Mouse (Mus musculus): Measurements from ENCODE around the gene Psmd9. TPM values are rescaled to one million over a fixed set of nuclear protein-coding genes. Genes with fewer than 3 reads are reported as not detected.

Gene Psmd9
- polyA plus RNA-seq, 1 experiment: 36.3 TPM

DNA sequence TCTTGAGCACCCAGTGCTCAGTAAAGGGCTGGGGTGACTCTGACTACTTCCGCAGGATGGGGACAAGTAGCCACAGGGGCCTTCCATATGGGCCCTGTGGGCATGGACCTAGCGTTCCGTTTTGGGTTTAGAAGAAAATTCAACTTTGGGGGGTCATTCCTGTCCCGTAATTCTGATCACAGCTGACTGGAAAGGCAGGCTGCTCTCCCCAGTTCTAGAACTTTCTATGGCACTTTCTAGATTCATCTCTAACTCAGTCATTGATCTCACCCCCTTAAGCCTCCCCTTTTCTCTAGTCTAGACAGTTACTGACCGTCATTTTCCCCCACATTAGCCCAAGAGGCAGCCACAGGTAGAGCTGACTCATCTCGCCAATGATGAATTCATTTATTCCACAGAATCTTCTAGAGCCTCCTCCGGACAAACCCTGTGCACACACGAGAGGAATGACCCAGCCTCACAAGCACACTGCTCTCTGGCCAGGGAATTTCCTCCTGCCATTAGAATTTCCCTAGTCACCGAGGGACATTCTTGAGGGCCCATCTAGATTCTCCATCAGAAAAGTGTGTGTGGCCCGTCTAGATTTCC lies 39.9 kb upstream of the Psmd9 start:
- TF ChIP-seq POLR2A (IDR thresholded peaks at IDR 0.05; ENCODE audit: control insufficient read depth, low read depth, low read length) (no peak), CTCF (IDR thresholded peaks at IDR 0.05; ENCODE audit: control insufficient read depth, insufficient read depth, insufficient replicate concordance, low read depth, low read length) (no peak)
- Histone ChIP-seq H3K36me3 (ENCODE audit: control insufficient read depth, insufficient read depth, low read length) (no peaks in the 10 kb centered on the region), H3K4me1 (ENCODE audit: control insufficient read depth, insufficient read depth, low read length) (peaks cover 13% of the 10 kb centered on the region), H3K4me3 (ENCODE audit: control insufficient read depth, low read depth, low read length) (no peak overlapping the region), H3K27me3 (ENCODE audit: control insufficient read depth, insufficient read depth, low read length) (no peaks in the 10 kb centered on the region), H3K27ac (ENCODE audit: control insufficient read depth, insufficient read depth, low read depth, low read length) (no peak overlapping the region)

DNA sequence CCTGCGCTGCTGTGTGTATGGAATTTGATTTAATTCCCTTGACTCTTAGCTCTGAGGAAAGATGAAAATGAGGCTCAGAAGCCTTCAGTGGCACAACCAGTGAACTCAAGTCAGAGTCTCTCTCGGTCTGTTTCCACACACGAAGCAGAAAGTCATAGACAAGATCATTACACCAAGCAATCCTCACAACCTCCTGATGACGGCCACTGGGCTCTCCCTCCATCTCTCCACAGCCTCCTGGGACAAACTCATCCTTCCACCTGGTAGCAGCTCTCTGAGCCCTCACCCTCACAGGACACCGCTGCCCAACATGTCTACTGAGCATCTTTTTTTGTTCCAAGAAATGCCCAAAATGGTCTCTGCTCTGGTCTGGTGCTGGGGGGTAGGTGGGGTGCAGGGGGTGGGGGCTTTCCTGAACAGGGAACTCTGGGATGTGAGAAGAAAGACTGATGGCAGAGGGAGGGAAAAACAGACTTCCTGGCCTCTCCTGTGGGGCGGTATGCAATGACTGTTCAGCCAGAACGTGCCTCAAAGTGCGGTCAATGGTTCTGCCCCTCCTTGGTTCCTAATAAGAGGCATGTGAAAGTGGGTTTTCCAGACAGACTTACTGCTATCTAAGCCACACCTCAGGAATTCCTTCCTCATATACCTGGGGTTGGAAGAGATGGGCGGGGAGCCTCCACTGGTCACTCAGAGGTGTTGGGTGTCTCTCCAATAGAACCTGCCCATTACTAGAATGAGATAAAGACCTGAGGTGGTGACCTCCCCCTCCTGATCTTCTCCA lies 39.0 kb upstream of the Psmd9 start:
- TF ChIP-seq POLR2A (IDR thresholded peaks at IDR 0.05; ENCODE audit: control insufficient read depth, low read depth, low read length): no peak
- no peaks in the 10 kb centered on the region for H3K27me3 ChIP-seq (ENCODE audit: control insufficient read depth, insufficient read depth, low read length)
- H3K27ac ChIP-seq (ENCODE audit: control insufficient read depth, insufficient read depth, low read depth, low read length): no peak overlapping the region
- no peaks in the 10 kb centered on the region for H3K36me3 ChIP-seq (ENCODE audit: control insufficient read depth, insufficient read depth, low read length)
- no peak overlapping the region for H3K4me3 ChIP-seq (ENCODE audit: control insufficient read depth, low read depth, low read length)
- H3K4me1 ChIP-seq (ENCODE audit: control insufficient read depth, insufficient read depth, low read length): peaks cover 19% of the 10 kb centered on the region

DNA sequence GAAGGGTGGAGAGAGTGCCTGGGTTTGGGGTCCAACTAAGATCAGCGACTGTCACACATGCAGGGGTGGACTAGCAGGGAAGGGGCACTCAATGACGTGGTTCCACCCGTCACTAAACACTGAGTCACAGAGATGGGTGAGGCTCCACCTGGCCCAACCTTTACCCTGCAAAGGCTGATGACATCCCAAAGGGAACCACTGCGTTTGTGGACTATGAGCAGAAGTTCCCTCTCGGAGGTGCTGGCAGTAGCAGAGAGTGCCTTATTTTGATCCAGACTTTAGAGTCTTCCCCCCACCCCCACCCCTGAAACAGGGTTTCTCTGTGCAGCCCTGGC lies 38.4 kb upstream of the Psmd9 start:
- H3K4me3 ChIP-seq (ENCODE audit: control insufficient read depth, low read depth, low read length): no peak overlapping the region
- H3K4me1 ChIP-seq (ENCODE audit: control insufficient read depth, insufficient read depth, low read length): peaks cover 24% of the 10 kb centered on the region
- H3K27ac ChIP-seq (ENCODE audit: control insufficient read depth, insufficient read depth, low read depth, low read length): no peak overlapping the region
- H3K36me3 ChIP-seq (ENCODE audit: control insufficient read depth, insufficient read depth, low read length): no peaks in the 10 kb centered on the region
- no peaks in the 10 kb centered on the region for H3K27me3 ChIP-seq (ENCODE audit: control insufficient read depth, insufficient read depth, low read length)
- TF ChIP-seq POLR2A (IDR thresholded peaks at IDR 0.05; ENCODE audit: control insufficient read depth, low read depth, low read length): no peak
- TF ChIP-seq CTCF (IDR thresholded peaks at IDR 0.05; ENCODE audit: control insufficient read depth, insufficient read depth, insufficient replicate concordance, low read depth, low read length): no peak

DNA sequence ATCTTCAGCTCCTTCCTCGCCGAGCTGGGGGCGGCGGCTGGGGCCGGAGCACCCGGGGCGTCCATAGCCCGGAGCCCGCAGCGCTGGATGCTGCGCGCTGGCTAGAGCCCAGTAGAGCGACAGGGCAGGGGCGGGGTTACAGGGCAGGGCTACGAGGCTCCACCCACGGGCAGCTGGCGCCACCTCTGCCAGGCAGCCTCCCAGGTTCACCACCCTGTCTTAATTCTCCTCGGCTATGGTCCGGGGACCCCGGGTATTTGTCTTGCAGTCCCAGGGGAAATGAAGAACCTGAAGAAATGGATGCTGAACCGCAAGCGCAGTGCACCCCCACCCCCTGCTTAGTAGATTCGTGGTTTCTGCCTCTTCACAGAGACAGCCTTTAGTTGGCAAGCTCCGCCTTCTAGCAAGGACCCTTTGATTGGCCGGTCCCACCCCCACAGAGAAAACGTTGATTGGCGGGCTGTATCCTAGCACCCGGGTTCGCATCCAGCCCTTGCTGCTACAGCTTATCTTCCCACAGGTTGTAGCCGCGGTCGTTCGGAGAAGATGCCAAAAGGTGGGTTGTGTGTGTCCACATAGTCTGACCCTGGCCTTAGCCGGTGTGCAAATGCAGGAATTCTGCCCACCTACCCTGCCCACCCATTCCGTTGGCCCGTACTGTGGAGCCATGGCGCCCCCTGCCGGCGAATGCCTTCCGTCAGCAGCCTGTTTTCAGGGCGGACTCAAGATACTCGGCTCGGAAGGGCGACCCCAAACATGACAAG lies 36.7 kb upstream of the Psmd9 start, which contains the start of gene Rhof:
Rhof (minus strand) TSS at position 385 of the 764 bp plus-strand sequence.
- Histone ChIP-seq H3K27ac (ENCODE audit: control insufficient read depth, insufficient read depth, low read depth, low read length) (no peak within 1 kb of the TSS), H3K36me3 (ENCODE audit: control insufficient read depth, insufficient read depth, low read length) (no peaks in the 10 kb centered on the region)
- TF ChIP-seq POLR2A (IDR thresholded peaks at IDR 0.05; ENCODE audit: control insufficient read depth, low read depth, low read length) (no peak; the same call in 1 of the 2 replicates), CTCF (IDR thresholded peaks at IDR 0.05; ENCODE audit: control insufficient read depth, insufficient read depth, insufficient replicate concordance, low read depth, low read length) (peak; percentile 94)

DNA sequence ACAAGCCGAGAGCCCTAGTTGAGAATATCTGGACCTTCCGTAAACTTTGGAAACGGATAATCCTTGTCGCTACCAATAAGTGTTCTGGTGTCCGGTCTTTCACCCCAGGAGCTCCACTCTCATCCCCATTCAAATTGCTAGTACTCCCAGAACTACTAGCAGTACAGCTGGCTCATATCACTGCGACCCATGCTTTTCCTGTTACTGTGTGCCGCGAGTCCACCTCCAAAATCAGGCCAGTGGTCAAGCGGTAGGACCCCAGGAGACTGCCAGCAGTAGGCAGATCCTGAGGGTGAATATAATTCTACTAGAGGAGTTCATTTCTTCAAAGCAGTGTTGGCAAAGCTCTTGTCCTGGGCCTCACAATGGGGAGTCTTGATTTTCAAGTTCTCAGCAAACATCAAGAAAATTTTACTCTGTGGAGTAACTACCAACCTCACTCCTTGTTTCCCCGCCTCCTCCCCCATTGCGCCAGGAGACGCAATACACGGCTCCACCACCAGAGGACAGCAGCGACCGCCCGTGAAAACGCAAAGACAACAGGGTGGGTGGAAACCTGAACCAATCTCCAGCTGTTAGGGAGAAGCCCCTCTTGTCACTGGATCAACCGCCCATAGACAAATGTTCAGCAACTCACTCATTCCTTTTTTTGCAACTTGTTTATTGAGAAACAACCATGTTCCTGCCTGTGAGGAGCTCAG lies 36.0 kb upstream of the Psmd9 start:
- H3K27me3 ChIP-seq (ENCODE audit: control insufficient read depth, insufficient read depth, low read length): no peaks in the 10 kb centered on the region
- H3K4me3 ChIP-seq (ENCODE audit: control insufficient read depth, low read depth, low read length): peak overlapping the region; percentile 77
- H3K4me1 ChIP-seq (ENCODE audit: control insufficient read depth, insufficient read depth, low read length): peaks cover 45% of the 10 kb centered on the region
- no peak overlapping the region for H3K27ac ChIP-seq (ENCODE audit: control insufficient read depth, insufficient read depth, low read depth, low read length)
- no peaks in the 10 kb centered on the region for H3K36me3 ChIP-seq (ENCODE audit: control insufficient read depth, insufficient read depth, low read length)
- TF ChIP-seq CTCF (IDR thresholded peaks at IDR 0.05; ENCODE audit: control insufficient read depth, insufficient read depth, insufficient replicate concordance, low read depth, low read length) (peak; percentile 94), POLR2A (IDR thresholded peaks at IDR 0.05; ENCODE audit: control insufficient read depth, low read depth, low read length) (no peak)

More for the DNA sequence above, 36.7 kb upstream of the Psmd9 start, which contains the start of gene Rhof:
- Histone ChIP-seq H3K27me3 (ENCODE audit: control insufficient read depth, insufficient read depth, low read length) (no peaks in the 10 kb centered on the region), H3K4me1 (ENCODE audit: control insufficient read depth, insufficient read depth, low read length) (peaks cover 40% of the 10 kb centered on the region), H3K4me3 (ENCODE audit: control insufficient read depth, low read depth, low read length) (peak within 1 kb of the TSS; percentile 77)

DNA sequence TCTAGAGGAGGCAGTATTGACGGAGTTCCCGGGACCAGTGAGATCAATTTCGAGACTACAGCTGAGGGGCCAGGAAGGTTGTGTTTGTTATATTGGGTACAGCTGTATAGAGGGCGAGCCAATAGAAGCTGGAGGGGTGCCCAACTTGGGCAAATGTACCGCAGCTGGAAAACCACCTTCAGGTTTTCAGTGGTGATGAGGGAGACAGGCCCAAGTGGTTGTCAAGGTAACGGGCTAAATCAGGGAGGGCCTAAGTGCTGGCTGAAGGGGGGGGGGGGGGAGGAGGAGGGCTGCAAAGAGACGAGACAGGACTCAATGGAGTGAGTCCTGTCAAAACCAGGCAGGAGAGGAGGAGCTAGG lies 35.4 kb upstream of the Psmd9 start:
- H3K36me3 ChIP-seq (ENCODE audit: control insufficient read depth, insufficient read depth, low read length): no peaks in the 10 kb centered on the region
- no peak overlapping the region for H3K27ac ChIP-seq (ENCODE audit: control insufficient read depth, insufficient read depth, low read depth, low read length)
- TF ChIP-seq CTCF (IDR thresholded peaks at IDR 0.05; ENCODE audit: control insufficient read depth, insufficient read depth, insufficient replicate concordance, low read depth, low read length): no peak
- TF ChIP-seq POLR2A (IDR thresholded peaks at IDR 0.05; ENCODE audit: control insufficient read depth, low read depth, low read length): no peak
- peaks cover 50% of the 10 kb centered on the region for H3K4me1 ChIP-seq (ENCODE audit: control insufficient read depth, insufficient read depth, low read length)
- no peaks in the 10 kb centered on the region for H3K27me3 ChIP-seq (ENCODE audit: control insufficient read depth, insufficient read depth, low read length)
- peak overlapping the region; percentile 77 for H3K4me3 ChIP-seq (ENCODE audit: control insufficient read depth, low read depth, low read length)

Data from testis, adult 2 months (tissue).